Mouse (Mus musculus) thymus, adult 18-20 months (tissue): ENCODE data around the gene Smok2b.
"Not testable (repeated sequence)": the region's sequence is repeated elsewhere in the genome, so short reads cannot be mapped to it uniquely, and the experiment has no call there.

ENCODE experiments used
- DNase-seq, 2 experiments: peaks; one replicate each; pipeline ENCODE4 v3.0.0; 2022; ENCODE audit warnings: mixed read lengths in 2 of 2

Smok2b gene

GRCm38 (mm10) chr17:13240807-13241727, 11.0 kb downstream of the Smok2b start:
- not testable (repeated sequence) for DNase-seq

DNA sequence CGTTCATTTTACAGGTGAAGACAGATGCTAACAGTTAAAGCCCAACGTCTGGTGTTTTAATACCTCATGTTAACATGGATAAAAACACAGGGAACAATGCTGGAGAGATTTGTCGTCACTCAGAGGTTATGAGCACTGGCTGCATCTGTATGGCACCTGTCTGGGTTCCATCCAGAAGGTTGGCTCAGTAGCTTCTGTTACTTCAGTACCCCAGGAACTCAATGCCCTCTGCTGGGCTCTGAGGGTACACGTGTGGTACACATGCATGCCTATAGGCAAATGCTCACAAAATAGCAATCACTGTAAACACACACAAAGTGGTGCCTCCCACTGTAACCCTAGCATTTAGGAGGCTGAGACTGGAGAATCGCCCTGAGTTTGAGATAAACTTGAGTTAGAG, 24.7 kb downstream of the Smok2b start:
- not testable (repeated sequence) for DNase-seq
